Mouse (Mus musculus) olfactory bulb, adult 2 months (tissue): Measurements from ENCODE around the gene Gtpbp6.

Experiments
- CTCF ChIP-seq: fragments of 200-500 bp; IDR thresholded peaks from 2 replicates; pipeline ENCODE4 v1.5.1; 2012; ENCODE audit warnings: low read depth, mild to moderate bottlenecking, low read length, moderate library complexity; ENCODE audit not compliant: insufficient read depth
- POLR2A ChIP-seq: fragments of 200-500 bp; IDR thresholded peaks from 2 replicates; pipeline ENCODE4 v1.6.1; 2012; ENCODE audit warnings: mild to moderate bottlenecking, low read depth, low read length, moderate library complexity; ENCODE audit not compliant: insufficient read depth

- TF ChIP-seq CTCF, result no peak
- no peak for TF ChIP-seq POLR2A
Measured at GRCm38 (mm10) chr5:110139325-110139724, 31.3 kb upstream of the Gtpbp6 start.
